Mouse (Mus musculus): ENCODE measurements around the gene Gtpbp4.
"Not testable (repeated sequence)": the region's sequence is repeated elsewhere in the genome, so short reads cannot be mapped to it uniquely, and the experiment has no call there.

GRCm38 (mm10) chr13:8941701-8942100 lies 54.2 kb downstream of the Gtpbp4 start:
- TF ChIP-seq CTCF (IDR thresholded peaks at IDR 0.05; ENCODE audit: insufficient read depth, low read length); POLR2A (IDR thresholded peaks at IDR 0.05; ENCODE audit: borderline replicate concordance, extremely low read depth, low read depth, low read length): not testable (repeated sequence)
